Mouse (Mus musculus) midbrain, embryonic 11.5 days (tissue): ENCODE results near the gene Cnpy3. TPM values are rescaled to one million over a fixed set of nuclear protein-coding genes. Genes with fewer than 3 reads are reported as not detected.

Source experiments
- ATAC-seq: fragments of 200-750 bp; cut with Nextera tagmentation; 2 replicates; pipeline ENCODE4 v1.8.0; 2017; ENCODE audit warnings: moderate TSS enrichment, moderate library complexity; ENCODE audit not compliant: low FRiP score
- DNase-seq: peaks from one replicate; pipeline ENCODE4 v3.0.0; 2015; ENCODE audit warnings: low spot score; ENCODE audit errors: missing footprints
- H3K27ac ChIP-seq: fragments of 300-500 bp; sonication (generic); 2 replicates; pipeline ENCODE4 v1.5.1; 2014; ENCODE audit warnings: low read depth, low read length
- H3K27me3 ChIP-seq: fragments of 300-500 bp; sonication (generic); 2 replicates; pipeline ENCODE4 v1.6.1; 2014; ENCODE audit warnings: mild to moderate bottlenecking, low read length, moderate library complexity, mixed read lengths; ENCODE audit not compliant: control insufficient read depth, insufficient read depth
- H3K36me3 ChIP-seq: fragments of 300-500 bp; sonication (generic); 2 replicates; pipeline ENCODE4 v1.6.1; 2014; ENCODE audit warnings: mild to moderate bottlenecking, low read length, moderate library complexity, mixed read lengths; ENCODE audit not compliant: control insufficient read depth, insufficient read depth
- H3K4me1 ChIP-seq: fragments of 300-500 bp; sonication (generic); 2 replicates; pipeline ENCODE4 v1.6.1; 2014; ENCODE audit warnings: low read length; ENCODE audit not compliant: control insufficient read depth, insufficient read depth
- H3K4me2 ChIP-seq: fragments of 300-500 bp; sonication (generic); 2 replicates; pipeline ENCODE4 v1.6.1; 2014; ENCODE audit warnings: mild to moderate bottlenecking, moderate library complexity
- H3K4me3 ChIP-seq: fragments of 300-500 bp; sonication (generic); 2 replicates; pipeline ENCODE4 v1.5.1; 2014; ENCODE audit warnings: low read depth, low read length
- H3K9ac ChIP-seq: fragments of 300-500 bp; sonication (generic); 2 replicates; pipeline ENCODE4 v1.6.1; 2014; ENCODE audit warnings: low read length
- H3K9me3 ChIP-seq: fragments of 300-500 bp; sonication (generic); 2 replicates; pipeline ENCODE4 v1.6.1; 2016; ENCODE audit warnings: low read length; ENCODE audit not compliant: control insufficient read depth
- WGBS: fragments of 180-500 bp; shearing (Covaris S2); extraction: QIAGEN DNeasy Blood & Tissue Kit; methylation state at CpG from one replicate; pipeline ENCODE4 v1.1.7; 2014; 5-methylcytosine and 5-hydroxymethylcytosine counted together
- polyA plus RNA-seq: library from polyadenylated mRNA; unstranded; fragments of >200 nt; fragmentation: Nextera tagmentation; extraction: Ambion mirVana; gene quantifications from 2 replicates; pipeline ENCODE4 v1.2.1, GENCODE M21; 2014

Gene Cnpy3
- polyA plus RNA-seq, 1 experiment from 2014 or later: 56.3 TPM

DNA sequence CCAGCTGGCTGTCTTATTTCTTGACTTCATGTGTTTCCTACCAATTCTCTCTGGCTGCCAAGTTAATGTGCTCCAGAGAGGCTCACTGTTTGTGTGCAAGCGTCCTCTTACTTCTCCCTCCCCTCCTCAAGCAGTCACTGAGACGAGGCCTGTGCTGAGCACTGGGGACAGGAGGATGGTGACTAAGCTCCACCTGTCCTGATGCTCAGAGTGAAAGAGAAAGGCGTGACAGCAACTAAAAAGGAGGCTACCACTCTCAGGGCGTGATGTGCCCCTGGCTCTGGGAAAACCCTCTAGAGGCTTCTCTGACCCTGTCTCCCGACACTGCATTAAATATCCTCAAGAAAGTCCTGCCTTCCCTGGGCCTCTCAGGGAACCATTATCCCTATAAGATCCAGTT, 2.7 kb downstream of the Cnpy3 start:
- WGBS: 92% methylated on average over 5 of the region's 5 CpGs

DNA sequence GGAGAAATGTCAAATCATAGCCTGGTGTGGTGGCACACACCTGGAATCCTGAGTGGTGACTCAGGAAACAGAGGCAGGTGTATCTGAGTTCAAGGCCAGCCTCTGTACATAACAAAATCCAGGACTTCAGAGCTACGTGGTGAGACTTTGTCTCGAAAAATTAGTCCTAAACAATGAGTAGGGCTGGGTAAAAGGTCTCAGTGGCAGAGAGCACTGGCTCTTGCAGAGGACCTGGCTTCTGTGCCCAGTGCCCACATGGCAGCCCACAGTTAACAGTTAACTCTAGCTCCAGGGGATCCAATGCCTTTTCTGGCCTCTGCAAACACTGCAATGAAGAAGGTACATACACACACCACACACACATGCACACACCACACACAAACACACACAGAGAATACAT, 4.2 kb downstream of the Cnpy3 start:
- Histone ChIP-seq H3K4me1 (peaks cover 10% of the 10 kb centered on the region), H3K36me3 (0 out of 2 replicates have a peak, but pooled peaks cover 6% of the 10 kb centered on the region), H3K27me3 (no peaks in the 10 kb centered on the region), H3K9ac (no peak overlapping the region), H3K4me3 (no peak overlapping the region), H3K9me3 (no peaks in the 10 kb centered on the region), H3K27ac (no peak overlapping the region), H3K4me2 (no peak overlapping the region)
- WGBS: 91% methylated on average over 2 of the region's 2 CpGs
- DNase-seq (no peak), ATAC-seq (no peak)

More for the DNA sequence above, 2.7 kb downstream of the Cnpy3 start:
- Histone ChIP-seq H3K27me3 (no peaks in the 10 kb centered on the region), H3K27ac (no peak overlapping the region), H3K36me3 (no peaks in the 10 kb centered on the region), H3K4me3 (no peak overlapping the region), H3K9ac (no peak overlapping the region), H3K4me2 (no peak overlapping the region), H3K9me3 (no peaks in the 10 kb centered on the region), H3K4me1 (peaks cover 10% of the 10 kb centered on the region)
- no peak for DNase-seq
- no peak for ATAC-seq

DNA sequence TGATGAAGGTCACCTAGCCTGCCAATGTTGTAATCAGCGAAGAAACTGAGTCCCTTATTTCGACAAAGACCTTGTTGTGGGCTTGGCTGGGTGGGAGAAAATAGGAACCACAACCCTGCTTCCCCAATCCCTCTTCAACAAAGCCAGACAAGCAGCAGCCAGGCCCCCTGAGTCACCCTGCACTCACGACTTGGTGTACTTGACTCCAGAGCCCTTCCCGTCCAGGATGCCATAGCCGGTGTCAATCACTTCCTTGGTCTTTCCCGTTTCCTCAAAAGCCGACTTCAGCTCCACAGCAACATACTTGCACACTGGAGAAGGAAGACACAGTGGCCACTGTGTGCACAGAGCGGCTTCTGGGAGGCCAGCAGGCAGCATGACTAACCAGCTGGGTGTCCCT, 4.8 kb downstream of the Cnpy3 start:
- Histone ChIP-seq H3K36me3 (0 out of 2 replicates have a peak, but pooled peaks cover 6% of the 10 kb centered on the region), H3K4me2 (no peak overlapping the region), H3K9ac (no peak overlapping the region), H3K27me3 (no peaks in the 10 kb centered on the region), H3K4me3 (no peak overlapping the region), H3K27ac (no peak overlapping the region), H3K4me1 (peaks cover 6% of the 10 kb centered on the region), H3K9me3 (no peaks in the 10 kb centered on the region)
- DNase-seq (no peak), ATAC-seq (no peak)
- WGBS: 85% methylated on average over 8 of the region's 8 CpGs

DNA sequence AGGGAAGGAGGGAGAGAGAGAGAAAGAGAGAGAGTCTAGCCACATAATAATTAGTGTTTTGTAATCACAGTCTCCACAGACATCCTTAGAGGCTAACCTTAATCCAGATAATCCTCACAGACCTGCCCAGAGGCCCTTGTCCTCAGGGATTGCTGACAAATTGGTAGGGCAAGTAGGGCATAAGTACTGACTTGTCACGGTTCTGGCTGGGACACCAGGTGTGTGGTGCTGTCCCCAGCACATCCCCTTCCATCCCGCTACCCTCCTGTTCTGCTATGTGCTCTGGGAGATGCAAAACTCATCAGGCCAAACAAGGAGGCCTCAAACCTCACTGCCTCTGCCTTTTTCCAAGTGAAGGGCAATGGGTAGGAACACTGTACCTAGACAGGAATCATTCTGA, 6.5 kb downstream of the Cnpy3 start:
- 84% methylated on average over 2 of the region's 2 CpGs for WGBS
- Histone ChIP-seq H3K27me3 (no peaks in the 10 kb centered on the region), H3K4me3 (no peak overlapping the region), H3K9ac (no peak overlapping the region), H3K4me1 (no peaks in the 10 kb centered on the region), H3K4me2 (no peak overlapping the region), H3K9me3 (no peaks in the 10 kb centered on the region), H3K27ac (no peak overlapping the region), H3K36me3 (0 out of 2 replicates have a peak, but pooled peaks cover 6% of the 10 kb centered on the region)
- ATAC-seq: no peak
- DNase-seq: no peak

DNA sequence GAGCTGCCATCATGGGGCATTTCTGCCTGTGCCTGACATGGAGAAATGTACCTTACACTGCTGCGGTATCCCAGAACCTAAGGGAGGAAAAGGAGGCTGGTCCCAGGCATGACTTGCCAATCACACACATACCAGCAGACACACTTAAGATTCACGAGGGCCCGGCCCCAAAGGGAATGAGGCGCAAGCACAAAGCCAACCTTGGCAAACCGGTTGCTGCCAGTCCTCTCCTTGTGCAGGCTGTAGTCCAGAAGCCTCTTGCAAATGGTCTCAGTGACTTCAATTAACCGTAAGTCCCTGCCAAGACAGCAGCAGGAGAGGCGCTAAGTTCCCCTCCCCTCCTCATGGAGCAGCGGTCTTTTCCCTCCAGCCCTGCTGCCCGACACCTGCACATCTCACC, 9.0 kb downstream of the Cnpy3 start:
- no peaks in the 10 kb centered on the region for H3K27me3 ChIP-seq
- no peak overlapping the region for H3K9ac ChIP-seq
- DNase-seq (no peak), ATAC-seq (no peak)
- H3K4me2 ChIP-seq: no peak overlapping the region
- H3K9me3 ChIP-seq: no peaks in the 10 kb centered on the region
- no peak overlapping the region for H3K4me3 ChIP-seq
- 91% methylated on average over 9 of the region's 9 CpGs for WGBS
- H3K27ac ChIP-seq: no peak overlapping the region
- no peaks in the 10 kb centered on the region for H3K4me1 ChIP-seq
- H3K36me3 ChIP-seq: 0 out of 2 replicates have a peak, but pooled peaks cover 6% of the 10 kb centered on the region

DNA sequence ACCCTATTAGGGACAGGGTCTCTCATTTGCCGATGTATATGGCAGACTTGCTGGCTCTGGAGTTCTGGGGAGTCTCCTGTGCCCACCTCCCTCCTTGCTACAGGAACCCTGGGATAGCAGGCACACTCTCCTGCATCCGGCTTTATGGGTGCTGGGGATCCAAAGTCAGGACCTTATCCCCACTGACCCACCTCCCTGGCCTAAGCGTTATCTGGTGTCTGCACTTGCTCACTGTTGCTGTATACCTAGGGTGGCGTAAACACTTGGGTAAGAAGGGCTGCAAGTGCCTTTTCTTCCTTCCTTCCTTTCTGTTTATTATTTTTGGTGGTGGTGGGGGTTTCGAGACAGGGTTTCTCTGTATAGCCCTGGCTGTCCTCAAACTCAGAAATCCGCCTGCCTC, 10.7 kb downstream of the Cnpy3 start:
- Histone ChIP-seq H3K36me3 (0 out of 2 replicates have a peak, but pooled peaks cover 6% of the 10 kb centered on the region), H3K4me2 (no peak overlapping the region)
- 91% methylated on average over 6 of the region's 6 CpGs for WGBS

DNA sequence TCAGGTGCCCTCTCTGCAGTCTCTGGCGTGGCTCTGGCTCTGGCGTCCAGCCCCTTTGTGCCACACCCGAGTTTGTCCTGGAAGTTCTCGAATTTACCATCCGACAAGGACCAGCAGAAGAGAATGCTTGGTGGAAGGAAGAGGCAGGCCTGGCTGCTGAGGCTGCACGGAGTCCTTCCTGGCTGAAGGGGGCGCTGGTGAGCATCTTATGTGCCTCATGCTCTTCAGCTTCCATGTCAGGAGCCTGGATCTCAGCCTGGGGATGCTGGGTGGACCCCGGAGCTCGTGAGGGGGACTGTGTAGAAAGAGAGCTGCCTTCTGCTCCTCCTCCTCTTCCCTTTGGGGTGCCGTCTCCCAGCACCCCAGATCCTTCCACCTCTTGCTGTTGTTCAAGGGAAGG, 15.9 kb downstream of the Cnpy3 start:
- Histone ChIP-seq H3K4me1 (no peaks in the 10 kb centered on the region), H3K9ac (no peak overlapping the region), H3K27ac (no peak overlapping the region), H3K36me3 (no peaks in the 10 kb centered on the region), H3K27me3 (no peaks in the 10 kb centered on the region), H3K4me3 (no peak overlapping the region), H3K9me3 (no peaks in the 10 kb centered on the region), H3K4me2 (no peak overlapping the region)
- DNase-seq: peak; percentile 84
- ATAC-seq: no peak
- WGBS: 59% methylated on average over 10 of the region's 10 CpGs

More for the DNA sequence above, 10.7 kb downstream of the Cnpy3 start:
- no peaks in the 10 kb centered on the region for H3K4me1 ChIP-seq
- H3K27me3 ChIP-seq: no peaks in the 10 kb centered on the region
- no peak overlapping the region for H3K4me3 ChIP-seq
- H3K9ac ChIP-seq: no peak overlapping the region
- DNase-seq (no peak), ATAC-seq (no peak)
- H3K27ac ChIP-seq: no peak overlapping the region
- no peaks in the 10 kb centered on the region for H3K9me3 ChIP-seq

DNA sequence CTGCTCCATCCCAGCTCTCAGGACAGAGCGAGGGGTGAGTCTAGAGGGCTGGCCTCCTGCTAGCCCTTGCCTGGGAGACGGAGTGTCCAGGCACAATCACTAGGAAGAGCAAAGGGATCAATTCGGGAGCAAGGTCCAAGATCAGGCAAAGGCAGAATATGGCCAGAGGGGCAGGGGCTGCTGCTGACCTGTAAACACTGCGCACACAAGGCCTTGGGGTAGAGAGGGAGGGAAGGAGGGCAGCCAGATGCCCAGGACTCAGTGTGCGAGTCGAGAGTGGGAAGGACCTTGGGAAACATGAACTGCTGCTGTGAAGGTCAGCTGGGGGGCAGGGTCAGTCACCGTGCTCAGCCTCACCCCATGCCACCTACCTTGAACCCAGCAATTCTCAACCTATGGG, 16.7 kb downstream of the Cnpy3 start:
- Histone ChIP-seq H3K4me3 (no peak overlapping the region), H3K4me1 (no peaks in the 10 kb centered on the region), H3K9ac (no peak overlapping the region), H3K9me3 (no peaks in the 10 kb centered on the region), H3K4me2 (no peak overlapping the region), H3K36me3 (no peaks in the 10 kb centered on the region), H3K27ac (no peak overlapping the region), H3K27me3 (no peaks in the 10 kb centered on the region)
- peak; percentile 39 for DNase-seq
- WGBS: 88% methylated on average over 7 of the region's 7 CpGs
- no peak for ATAC-seq

DNA sequence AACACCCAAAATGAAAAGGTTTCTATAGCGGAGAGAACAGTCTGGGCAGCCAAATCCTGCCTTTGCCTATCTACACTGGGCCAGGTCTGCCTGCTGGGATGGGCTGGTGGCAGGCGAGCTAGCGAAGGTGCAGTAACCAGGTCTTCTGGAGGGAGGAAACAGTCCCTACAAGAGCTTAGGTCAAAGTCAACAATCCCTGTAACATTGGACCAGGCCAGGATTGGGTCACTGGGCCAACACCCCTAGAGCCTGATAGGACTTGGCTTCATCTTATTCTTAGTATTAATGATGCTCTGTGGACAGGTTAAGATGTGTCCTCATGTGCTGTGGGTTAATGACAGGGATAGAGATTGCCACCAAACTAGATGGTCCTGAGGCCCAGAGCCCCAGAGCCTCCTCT, 18.0 kb downstream of the Cnpy3 start:
- Histone ChIP-seq H3K4me3 (no peak overlapping the region), H3K9ac (no peak overlapping the region), H3K36me3 (no peaks in the 10 kb centered on the region), H3K9me3 (no peaks in the 10 kb centered on the region), H3K4me2 (no peak overlapping the region), H3K4me1 (no peaks in the 10 kb centered on the region), H3K27ac (no peak overlapping the region), H3K27me3 (peaks cover 2% of the 10 kb centered on the region)
- 92% methylated on average over 3 of the region's 3 CpGs for WGBS
- DNase-seq (no peak), ATAC-seq (no peak)
